Mouse (Mus musculus): ENCODE results near the gene Myh11. TPM values are rescaled to one million over a fixed set of nuclear protein-coding genes. Genes with fewer than 3 reads are reported as not detected.

Gene Myh11
- polyA plus RNA-seq, 1 experiment from 2014 or later = 0.55 TPM

DNA sequence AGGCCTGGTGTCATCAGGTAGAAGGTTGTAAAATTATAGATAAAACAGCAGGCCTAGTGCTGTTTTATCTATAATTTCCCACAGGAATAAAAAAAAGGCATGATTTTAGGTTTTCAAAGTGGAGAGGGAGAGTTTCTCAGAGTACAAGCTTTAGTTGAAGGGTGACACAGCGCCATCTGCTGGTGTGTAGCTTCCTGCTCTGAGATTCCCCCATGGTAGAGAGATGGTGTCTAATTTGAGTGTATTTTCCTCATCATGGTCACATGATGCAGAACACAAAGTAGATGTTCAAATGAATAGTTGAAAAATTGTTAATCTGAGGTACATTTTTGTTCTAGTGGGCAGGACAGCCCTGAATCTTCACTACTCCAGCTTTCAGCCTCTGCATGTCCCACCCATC lies 95.7 kb downstream of the Myh11 start:
- Histone ChIP-seq H3K9ac (no peak overlapping the region), H3K27me3 (no peaks in the 10 kb centered on the region), H3K4me1 (no peaks in the 10 kb centered on the region), H3K4me3 (no peak overlapping the region), H3K4me2 (replicated peaks) (no peak overlapping the region), H3K27ac (no peak overlapping the region), H3K36me3 (peaks cover 25% of the 10 kb centered on the region), H3K9me3 (no peaks in the 10 kb centered on the region)
- ATAC-seq (ENCODE audit: insufficient number of reproducible peaks, insufficient read depth, low FRiP score, low TSS enrichment) = no peak
- 24% methylated on average over 1 of the region's 1 CpGs for whole genome bisulfite sequencing

GRCm38 (mm10) chr16:14194164-14194950 lies 96.8 kb downstream of the Myh11 start:
- 75% methylated on average over 9 of the region's 9 CpGs for WGBS
- Histone ChIP-seq H3K36me3 (peaks cover 36% of the 10 kb centered on the region), H3K27ac (no peak overlapping the region), H3K4me3 (no peak overlapping the region), H3K27me3 (no peaks in the 10 kb centered on the region), H3K9ac (no peak overlapping the region), H3K9me3 (no peaks in the 10 kb centered on the region), H3K4me1 (no peaks in the 10 kb centered on the region), H3K4me2 (replicated peaks) (no peak overlapping the region)
- ATAC-seq (ENCODE audit: insufficient number of reproducible peaks, insufficient read depth, low FRiP score, low TSS enrichment) = no peak

DNA sequence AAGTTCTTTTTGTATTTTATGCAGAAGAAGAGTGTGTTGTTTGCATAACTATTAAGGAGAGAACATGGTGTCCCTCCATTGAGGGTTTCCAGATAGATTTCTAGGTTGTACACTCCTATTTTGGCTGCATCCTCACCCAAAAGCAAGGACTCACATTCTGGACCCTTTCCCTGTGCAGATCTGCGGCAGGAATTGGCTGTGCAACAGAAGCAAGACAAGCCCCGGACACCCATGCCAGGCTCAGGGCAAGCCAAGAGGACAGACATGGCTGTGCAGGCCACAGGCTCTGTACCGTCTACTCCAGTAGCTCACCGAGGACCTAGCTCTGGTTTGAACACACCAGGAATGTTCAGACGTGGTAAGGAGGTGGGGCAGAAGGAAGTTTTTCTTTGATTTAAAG lies 105.7 kb downstream of the Myh11 start:
- Histone ChIP-seq H3K4me1 (no peaks in the 10 kb centered on the region), H3K9ac (no peak overlapping the region), H3K4me2 (replicated peaks) (no peak overlapping the region), H3K27me3 (no peaks in the 10 kb centered on the region), H3K36me3 (peaks cover 96% of the 10 kb centered on the region), H3K9me3 (no peaks in the 10 kb centered on the region), H3K4me3 (no peak overlapping the region), H3K27ac (no peak overlapping the region)
- WGBS = 92% methylated on average over 5 of the region's 5 CpGs
- ATAC-seq (ENCODE audit: insufficient number of reproducible peaks, insufficient read depth, low FRiP score, low TSS enrichment) = no peak

- no peaks in the 10 kb centered on the region for H3K9me3 ChIP-seq
- no peak overlapping the region for H3K4me3 ChIP-seq
- H3K36me3 ChIP-seq = peaks cover 94% of the 10 kb centered on the region
- WGBS = 79% methylated on average over 1 of the region's 1 CpGs
- H3K4me1 ChIP-seq = no peaks in the 10 kb centered on the region
- H3K9ac ChIP-seq = no peak overlapping the region
- no peaks in the 10 kb centered on the region for H3K27me3 ChIP-seq
- no peak overlapping the region for H3K27ac ChIP-seq
- no peak for ATAC-seq (ENCODE audit: insufficient number of reproducible peaks, insufficient read depth, low FRiP score, low TSS enrichment)
- H3K4me2 ChIP-seq (replicated peaks) = no peak overlapping the region
These were observed 107.3 kb downstream of the Myh11 start for GRCm38 (mm10) chr16:14183856-14184255.

- Histone ChIP-seq H3K4me1 (no peaks in the 10 kb centered on the region), H3K36me3 (peaks cover 94% of the 10 kb centered on the region), H3K9ac (no peak overlapping the region), H3K27me3 (no peaks in the 10 kb centered on the region), H3K27ac (no peak overlapping the region), H3K4me3 (no peak overlapping the region), H3K9me3 (no peaks in the 10 kb centered on the region), H3K4me2 (replicated peaks) (no peak overlapping the region)
- ATAC-seq (ENCODE audit: insufficient number of reproducible peaks, insufficient read depth, low FRiP score, low TSS enrichment) = no peak
- 88% methylated on average over 5 of the region's 5 CpGs for WGBS
These were observed 108.8 kb downstream of the Myh11 start for GRCm38 (mm10) chr16:14182360-14182759.

GRCm38 (mm10) chr16:14180163-14180733 lies 110.9 kb downstream of the Myh11 start:
- Histone ChIP-seq H3K36me3 (peaks cover 95% of the 10 kb centered on the region), H3K4me2 (replicated peaks) (no peak overlapping the region), H3K9me3 (no peaks in the 10 kb centered on the region), H3K27ac (no peak overlapping the region), H3K9ac (no peak overlapping the region), H3K4me3 (no peak overlapping the region), H3K4me1 (no peaks in the 10 kb centered on the region), H3K27me3 (no peaks in the 10 kb centered on the region)
- no peak for ATAC-seq (ENCODE audit: insufficient number of reproducible peaks, insufficient read depth, low FRiP score, low TSS enrichment)
- 83% methylated on average over 6 of the region's 6 CpGs for WGBS

GRCm38 (mm10) chr16:14178041-14178440 lies 113.1 kb downstream of the Myh11 start:
- Histone ChIP-seq H3K27me3 (no peaks in the 10 kb centered on the region), H3K4me3 (no peak overlapping the region), H3K9ac (no peak overlapping the region), H3K9me3 (no peaks in the 10 kb centered on the region), H3K27ac (no peak overlapping the region), H3K36me3 (peaks cover 95% of the 10 kb centered on the region), H3K4me1 (no peaks in the 10 kb centered on the region), H3K4me2 (replicated peaks) (no peak overlapping the region)
- no peak for ATAC-seq (ENCODE audit: insufficient number of reproducible peaks, insufficient read depth, low FRiP score, low TSS enrichment)
- WGBS = 69% methylated on average over 3 of the region's 3 CpGs

DNA sequence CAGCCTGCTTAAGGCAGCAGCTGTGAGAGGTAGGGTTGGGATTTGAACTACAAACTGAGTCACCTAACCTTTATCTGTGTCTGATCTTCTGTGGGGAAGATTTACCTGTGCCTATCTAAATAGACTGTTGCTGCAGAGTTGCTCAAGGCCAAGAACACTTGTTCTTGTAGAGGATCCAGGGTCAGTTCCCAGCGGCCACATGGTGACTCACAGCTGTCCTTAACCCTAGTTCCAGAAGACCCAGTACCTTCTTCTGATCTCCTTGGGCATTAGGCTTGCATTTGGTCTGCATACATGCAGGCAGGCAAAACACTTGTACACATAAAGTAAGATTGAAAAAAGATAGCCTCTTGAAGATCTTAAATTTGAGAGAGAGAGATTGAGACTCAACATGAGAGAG lies 121.5 kb downstream of the Myh11 start:
- no peak for ATAC-seq (ENCODE audit: insufficient number of reproducible peaks, insufficient read depth, low FRiP score, low TSS enrichment)
- H3K27me3 ChIP-seq = no peaks in the 10 kb centered on the region
- 97% methylated on average over 1 of the region's 1 CpGs for WGBS
- H3K9ac ChIP-seq = no peak overlapping the region
- H3K4me2 ChIP-seq (replicated peaks) = no peak overlapping the region
- H3K36me3 ChIP-seq = peaks cover 61% of the 10 kb centered on the region
- H3K4me1 ChIP-seq = peaks cover 15% of the 10 kb centered on the region
- no peaks in the 10 kb centered on the region for H3K9me3 ChIP-seq
- no peak overlapping the region for H3K27ac ChIP-seq
- no peak overlapping the region for H3K4me3 ChIP-seq

DNA sequence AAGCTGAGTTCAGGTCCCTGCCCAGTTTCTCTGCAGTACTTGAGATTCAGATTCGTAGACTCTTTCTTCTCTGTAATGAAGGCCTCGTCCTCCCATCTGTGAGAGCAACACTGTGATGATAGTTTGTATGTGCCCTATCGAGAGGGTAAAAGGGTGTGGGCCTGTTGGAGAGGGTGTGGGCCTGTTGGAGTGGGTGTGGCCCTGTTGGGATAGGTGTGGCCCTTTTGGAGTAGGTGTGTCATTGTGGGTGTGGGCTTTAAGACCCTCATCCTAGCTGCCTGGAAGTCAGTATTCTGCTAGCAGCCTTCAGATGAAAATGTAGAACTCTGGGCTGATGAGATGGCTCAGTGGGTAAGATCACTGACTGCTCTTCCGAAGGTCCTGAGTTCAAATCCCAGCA lies 124.7 kb downstream of the Myh11 start:
- WGBS = 84% methylated on average over 4 of the region's 4 CpGs

DNA sequence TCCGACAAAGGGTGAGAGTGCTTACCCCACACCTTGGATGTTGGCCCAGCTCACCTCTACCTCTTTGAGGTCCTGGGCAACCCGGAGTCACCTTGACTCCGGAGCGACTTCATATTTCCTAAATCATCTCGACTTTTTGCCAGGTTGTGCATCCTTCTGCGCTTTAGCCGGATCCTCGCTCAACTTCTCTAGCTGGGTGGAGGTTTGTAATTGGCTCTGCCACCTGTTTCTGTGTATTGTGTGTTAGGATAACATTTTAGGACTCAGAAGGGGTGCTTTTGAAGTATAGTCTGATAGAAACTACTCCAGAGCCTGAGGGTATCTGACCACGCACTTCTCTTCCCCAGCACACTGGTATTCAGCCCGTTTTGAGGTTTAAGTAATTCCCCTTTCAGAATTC lies 127.4 kb downstream of the Myh11 start:
- Histone ChIP-seq H3K9me3 (no peaks in the 10 kb centered on the region), H3K4me1 (peaks cover 25% of the 10 kb centered on the region), H3K9ac (peak overlapping the region; percentile 87), H3K4me2 (replicated peaks) (peak overlapping the region; percentile 65), H3K27me3 (no peaks in the 10 kb centered on the region), H3K4me3 (peak overlapping the region; percentile 80), H3K27ac (peak overlapping the region; percentile 93), H3K36me3 (peaks cover 9% of the 10 kb centered on the region; the same call in 1 of the 2 replicates)
- 2% methylated on average over 10 of the region's 10 CpGs for WGBS
- ATAC-seq (ENCODE audit: insufficient number of reproducible peaks, insufficient read depth, low FRiP score, low TSS enrichment) = no peak

More for the DNA sequence above, 124.7 kb downstream of the Myh11 start:
- Histone ChIP-seq H3K36me3 (peaks cover 34% of the 10 kb centered on the region), H3K27me3 (no peaks in the 10 kb centered on the region), H3K27ac (no peak overlapping the region), H3K4me1 (peaks cover 25% of the 10 kb centered on the region), H3K9me3 (no peaks in the 10 kb centered on the region), H3K4me2 (replicated peaks) (no peak overlapping the region), H3K9ac (no peak overlapping the region; the same call in 1 of the 2 replicates), H3K4me3 (no peak overlapping the region)
- ATAC-seq (ENCODE audit: insufficient number of reproducible peaks, insufficient read depth, low FRiP score, low TSS enrichment) = no peak

- Histone ChIP-seq H3K27ac (peak within 1 kb of the TSS; percentile 93), H3K36me3 (peaks cover 1% of the 10 kb centered on the region; the same call in 1 of the 2 replicates), H3K9me3 (no peaks in the 10 kb centered on the region), H3K4me3 (peak within 1 kb of the TSS; percentile 80), H3K9ac (peak within 1 kb of the TSS; percentile 87), H3K4me1 (peaks cover 30% of the 10 kb centered on the region), H3K27me3 (no peaks in the 10 kb centered on the region), H3K4me2 (replicated peaks) (peak within 1 kb of the TSS; percentile 65)
- 1% methylated on average over 41 of the region's 43 CpGs for WGBS
- ATAC-seq (ENCODE audit: insufficient number of reproducible peaks, insufficient read depth, low FRiP score, low TSS enrichment) = peak; percentile 94
These were observed 128.2 kb downstream of the Myh11 start, which contains the start of the genes Nde1 and Marf1 for GRCm38 (mm10) chr16:14162988-14163416. TSS of gene Nde1 (plus strand) at chr16:14163275. TSS of gene Marf1 (minus strand) at chr16:14163351.

DNA sequence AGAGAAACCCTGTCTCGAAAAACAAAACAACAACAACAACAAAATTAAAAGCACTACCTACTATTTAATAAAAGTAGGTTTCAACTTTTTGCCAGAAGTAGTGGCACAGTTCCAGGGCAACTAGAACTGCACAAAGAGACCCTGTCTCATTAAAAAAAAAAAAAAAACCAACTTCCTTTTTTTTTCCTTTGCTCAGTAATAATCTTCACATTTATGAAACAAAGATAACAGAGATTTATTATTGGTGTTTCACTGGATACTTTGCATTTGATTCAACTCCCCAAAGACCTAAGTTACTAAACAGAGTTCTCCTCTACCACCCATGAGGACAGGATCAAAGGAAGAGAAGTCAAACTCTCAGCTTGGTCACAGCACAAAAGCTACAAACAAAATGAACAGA lies 130.2 kb downstream of the Myh11 start:
- H3K27ac ChIP-seq = no peak overlapping the region
- no peak overlapping the region for H3K9ac ChIP-seq
- H3K9me3 ChIP-seq = no peaks in the 10 kb centered on the region
- H3K36me3 ChIP-seq = no peaks in the 10 kb centered on the region
- H3K4me2 ChIP-seq (replicated peaks) = no peak overlapping the region
- WGBS = 74% methylated on average over 1 of the region's 1 CpGs
- no peak overlapping the region for H3K4me3 ChIP-seq
- ATAC-seq (ENCODE audit: insufficient number of reproducible peaks, insufficient read depth, low FRiP score, low TSS enrichment) = no peak
- no peaks in the 10 kb centered on the region for H3K27me3 ChIP-seq
- peaks cover 35% of the 10 kb centered on the region for H3K4me1 ChIP-seq
